Mouse (Mus musculus): Measurements from ENCODE around the gene Gzmb.
"Not testable (repeated sequence)": the region's sequence is repeated elsewhere in the genome, so short reads cannot be mapped to it uniquely, and the experiment has no call there.

Gene Gzmb

DNA sequence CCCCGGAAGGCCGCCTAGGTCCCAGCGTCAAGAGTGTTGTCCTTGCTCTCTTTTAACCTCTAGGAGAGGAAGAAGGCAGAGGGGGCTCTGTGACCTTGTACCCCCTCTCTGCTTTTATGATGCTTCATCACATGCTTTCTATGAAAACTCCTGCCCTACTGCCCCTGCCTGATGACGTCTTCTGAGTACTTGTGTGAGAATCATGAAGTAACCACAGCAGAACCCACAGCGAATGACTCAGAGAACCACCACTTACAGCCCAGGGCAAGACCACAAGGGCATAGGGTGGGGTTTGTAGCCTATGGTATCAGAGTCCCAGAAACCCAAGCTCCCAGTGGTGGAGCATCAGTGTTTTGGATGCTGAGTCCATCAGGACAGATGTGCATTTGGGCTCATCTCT lies at the start of gene Gzmb:
TSS of gene Gzmb (minus strand) at position 108 of the 400 bp plus-strand sequence.
- no peak for ATAC-seq (ENCODE audit: insufficient number of reproducible peaks, low FRiP score, low TSS enrichment)

DNA sequence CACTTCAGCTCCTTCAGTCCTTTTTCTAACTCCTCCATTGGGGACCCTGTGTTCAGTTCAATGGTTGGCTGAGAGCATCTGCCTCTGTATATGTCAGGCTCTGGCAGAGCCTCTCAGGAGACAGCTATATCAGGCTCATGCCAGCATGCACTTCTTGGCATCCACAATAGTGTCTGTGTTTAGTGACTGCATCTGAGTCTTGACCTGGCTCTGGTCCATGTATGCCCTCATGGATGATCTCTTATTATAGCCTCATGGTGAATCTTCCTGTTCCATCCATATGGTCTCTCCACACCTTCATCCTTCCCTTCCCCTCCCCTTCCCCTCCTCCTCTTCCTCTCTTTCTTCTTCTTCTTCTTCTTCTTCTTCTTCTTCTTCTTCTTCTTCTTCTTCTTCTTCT lies 49.7 kb upstream of the Gzmb start:
- ATAC-seq (ENCODE audit: insufficient number of reproducible peaks, low FRiP score, low TSS enrichment), result not testable (repeated sequence)

DNA sequence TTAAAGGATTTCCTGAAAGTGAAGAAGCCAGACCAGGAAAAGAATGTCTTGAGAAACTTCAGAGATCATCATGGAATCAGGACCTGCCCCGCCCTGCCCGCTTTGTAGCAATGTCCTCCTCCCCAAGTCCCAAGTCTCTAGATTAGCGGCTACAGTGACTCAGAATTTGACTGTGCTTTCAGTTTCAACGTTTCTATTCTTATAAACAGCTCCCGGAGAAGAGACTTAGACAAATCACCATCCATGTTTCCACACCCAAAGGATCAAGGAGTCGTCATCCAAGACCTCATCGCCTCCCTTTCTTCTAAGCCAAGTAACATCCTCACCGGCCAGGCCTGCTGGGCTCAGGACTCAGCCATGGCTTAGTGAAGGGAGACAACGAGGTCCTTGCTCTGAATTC lies 48.2 kb upstream of the Gzmb start:
- no peak for ATAC-seq (ENCODE audit: insufficient number of reproducible peaks, low FRiP score, low TSS enrichment)

DNA sequence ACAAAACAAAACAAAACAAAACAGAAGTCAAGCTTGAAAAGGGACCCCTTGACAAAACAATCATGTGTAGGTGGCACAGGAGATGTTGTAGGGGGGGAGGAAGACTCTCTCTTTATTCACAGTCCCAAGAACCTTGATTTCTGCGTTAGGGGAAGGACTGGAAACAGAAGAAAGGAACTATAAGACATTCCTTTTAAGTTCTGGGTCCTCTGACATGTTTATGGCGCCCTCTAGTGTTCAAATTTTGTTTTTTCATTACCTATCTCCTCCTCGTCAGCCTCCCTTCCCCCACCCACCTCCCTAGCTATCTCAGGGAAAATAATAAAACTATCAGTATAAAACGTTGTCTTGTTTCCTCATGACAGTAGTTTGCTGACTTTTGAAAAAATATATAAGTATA lies 42.1 kb upstream of the Gzmb start:
- no peak for ATAC-seq (ENCODE audit: insufficient number of reproducible peaks, low FRiP score, low TSS enrichment)

DNA sequence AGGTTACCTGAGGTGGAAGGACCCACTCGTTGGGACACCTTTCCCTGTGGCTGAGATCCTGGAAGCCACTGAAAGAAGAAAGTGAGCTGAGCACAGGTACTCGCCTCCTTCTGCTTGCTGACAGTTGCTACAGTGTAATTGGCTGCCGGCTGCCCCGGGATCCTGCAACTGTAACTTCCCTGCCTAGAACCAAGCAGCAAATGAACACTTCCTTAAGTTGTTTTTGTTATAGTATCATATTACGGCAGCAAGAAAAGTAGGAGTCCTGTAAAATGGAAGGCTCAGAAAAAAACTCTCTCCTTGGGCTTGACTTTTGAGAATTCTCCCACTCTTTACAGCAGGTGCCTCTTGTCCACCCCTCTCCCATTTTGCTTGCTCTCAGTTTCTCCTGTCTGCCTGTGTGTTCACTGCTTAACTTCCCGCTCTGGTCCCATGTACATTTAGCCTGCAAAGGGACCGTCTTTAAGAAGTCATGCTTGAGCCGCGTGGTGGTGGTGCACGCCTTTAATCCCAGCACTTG lies 41.5 kb upstream of the Gzmb start:
- ATAC-seq (ENCODE audit: insufficient number of reproducible peaks, low FRiP score, low TSS enrichment), result no peak

DNA sequence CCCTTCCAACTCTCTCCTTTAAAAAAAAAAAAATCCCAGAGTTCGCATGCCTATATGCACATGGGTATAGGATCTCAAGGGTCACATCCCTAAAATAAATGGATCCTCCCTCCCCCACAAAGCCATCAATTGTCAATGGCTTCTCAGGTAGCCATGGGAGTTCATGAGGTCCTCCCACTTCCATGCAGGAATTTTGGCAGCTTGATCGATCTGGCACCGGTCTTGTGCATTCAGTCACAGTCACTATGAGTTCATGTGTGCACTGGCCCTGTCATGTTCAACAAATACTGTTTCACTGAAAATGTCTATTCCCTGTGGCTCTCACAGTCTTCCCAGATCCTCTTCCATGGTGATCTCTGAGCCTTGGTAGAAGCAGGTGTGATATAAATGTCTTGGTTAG lies 40.0 kb upstream of the Gzmb start:
- no peak for ATAC-seq (ENCODE audit: insufficient number of reproducible peaks, low FRiP score, low TSS enrichment)

DNA sequence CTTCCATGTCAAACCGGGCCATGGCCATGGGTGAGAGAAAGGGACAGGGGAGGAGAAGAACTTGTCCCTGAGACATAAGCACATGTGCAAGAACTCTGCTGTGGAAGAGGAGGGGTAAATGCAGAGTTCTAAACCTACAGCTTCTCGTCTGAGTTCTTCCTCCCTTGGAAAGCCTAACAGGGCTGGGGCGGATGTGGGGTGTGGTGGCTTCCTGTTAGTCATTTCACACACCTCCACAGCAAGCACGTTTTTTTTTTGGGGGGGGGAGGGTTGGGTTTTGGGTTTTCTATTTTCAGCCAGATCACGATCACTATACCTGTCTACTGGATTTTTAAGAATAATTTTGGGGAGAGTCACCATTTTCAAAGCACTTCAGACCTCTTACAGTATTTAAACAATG lies 34.7 kb upstream of the Gzmb start:
- ATAC-seq (ENCODE audit: insufficient number of reproducible peaks, low FRiP score, low TSS enrichment), result no peak

DNA sequence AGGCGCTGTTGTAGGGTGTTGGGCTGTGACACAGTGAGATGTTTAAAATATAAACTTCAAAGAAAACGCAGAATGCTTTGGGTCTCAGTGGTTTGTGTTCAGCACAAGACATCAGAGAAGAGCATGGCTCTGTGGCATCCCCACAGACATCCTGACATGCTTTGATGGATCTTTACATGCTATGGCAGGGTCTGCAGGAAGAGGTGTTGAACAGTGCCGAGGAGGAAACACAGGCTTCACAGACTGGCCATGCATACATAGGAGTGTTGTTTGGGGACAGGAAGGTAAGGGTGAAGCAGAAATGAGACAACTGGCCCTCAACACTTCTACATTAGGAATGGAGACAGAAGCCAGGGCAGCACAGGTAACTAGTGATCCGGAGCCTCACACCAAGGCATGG lies 34.0 kb upstream of the Gzmb start:
- no peak for ATAC-seq (ENCODE audit: insufficient number of reproducible peaks, low FRiP score, low TSS enrichment)

DNA sequence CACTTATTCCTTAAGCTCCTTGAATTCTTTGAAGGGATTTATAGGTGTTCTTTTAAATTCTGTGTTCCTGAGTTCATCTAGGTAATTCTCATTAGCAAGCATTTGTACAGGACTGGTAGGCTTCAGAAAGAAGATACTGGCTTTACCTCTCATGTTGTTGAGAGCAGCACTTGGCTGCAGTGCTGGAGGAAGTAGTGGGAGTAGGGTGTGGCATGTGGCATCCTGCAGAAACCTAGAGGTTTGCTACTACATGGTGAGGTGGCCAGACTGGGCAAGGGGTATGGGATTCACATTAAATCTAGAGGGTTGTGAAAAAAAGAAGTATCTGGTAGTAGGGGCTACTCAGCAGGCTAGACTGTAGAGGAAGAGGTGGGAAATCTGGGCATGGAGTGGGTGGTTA lies 31.1 kb upstream of the Gzmb start:
- no peak for ATAC-seq (ENCODE audit: insufficient number of reproducible peaks, low FRiP score, low TSS enrichment)

DNA sequence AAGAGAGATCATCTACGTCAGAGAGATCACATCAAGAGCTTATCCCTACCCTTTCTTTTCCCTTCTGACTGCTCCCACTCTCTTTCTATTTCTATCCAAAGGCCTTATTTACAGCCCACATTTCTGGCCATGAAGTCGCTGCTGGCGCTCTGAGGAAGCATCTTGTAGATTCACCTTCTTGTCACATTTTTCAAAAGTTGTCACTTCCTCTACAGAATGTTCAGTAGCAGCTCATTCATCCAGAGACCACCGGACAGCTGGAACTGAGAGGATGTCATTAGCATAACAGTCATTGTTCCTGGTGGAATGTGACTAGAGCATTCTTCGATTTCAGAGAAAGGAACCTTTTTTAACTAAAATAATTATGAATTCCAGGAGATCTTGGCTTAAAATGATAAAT lies 26.6 kb upstream of the Gzmb start:
- ATAC-seq (ENCODE audit: insufficient number of reproducible peaks, low FRiP score, low TSS enrichment), result no peak

DNA sequence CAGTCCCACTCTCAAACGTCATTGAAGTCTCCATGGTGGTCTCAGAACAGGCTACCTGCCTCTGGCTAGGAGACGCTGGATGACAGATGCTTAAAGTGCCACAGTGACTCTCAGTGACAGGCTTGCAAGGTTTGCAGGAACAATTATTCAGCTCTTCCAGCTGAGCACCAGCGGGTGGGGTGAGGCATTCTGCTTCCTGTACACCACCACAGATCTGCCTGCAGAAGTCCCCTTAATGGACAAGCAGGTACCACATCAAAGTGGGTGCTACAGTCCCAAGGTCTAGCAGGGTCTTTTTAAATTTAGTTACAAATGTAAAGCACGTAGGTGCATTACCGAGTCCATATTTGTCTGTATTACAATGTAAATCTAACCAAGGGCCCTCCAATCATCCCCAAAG lies 25.7 kb upstream of the Gzmb start:
- ATAC-seq (ENCODE audit: insufficient number of reproducible peaks, low FRiP score, low TSS enrichment), result no peak

DNA sequence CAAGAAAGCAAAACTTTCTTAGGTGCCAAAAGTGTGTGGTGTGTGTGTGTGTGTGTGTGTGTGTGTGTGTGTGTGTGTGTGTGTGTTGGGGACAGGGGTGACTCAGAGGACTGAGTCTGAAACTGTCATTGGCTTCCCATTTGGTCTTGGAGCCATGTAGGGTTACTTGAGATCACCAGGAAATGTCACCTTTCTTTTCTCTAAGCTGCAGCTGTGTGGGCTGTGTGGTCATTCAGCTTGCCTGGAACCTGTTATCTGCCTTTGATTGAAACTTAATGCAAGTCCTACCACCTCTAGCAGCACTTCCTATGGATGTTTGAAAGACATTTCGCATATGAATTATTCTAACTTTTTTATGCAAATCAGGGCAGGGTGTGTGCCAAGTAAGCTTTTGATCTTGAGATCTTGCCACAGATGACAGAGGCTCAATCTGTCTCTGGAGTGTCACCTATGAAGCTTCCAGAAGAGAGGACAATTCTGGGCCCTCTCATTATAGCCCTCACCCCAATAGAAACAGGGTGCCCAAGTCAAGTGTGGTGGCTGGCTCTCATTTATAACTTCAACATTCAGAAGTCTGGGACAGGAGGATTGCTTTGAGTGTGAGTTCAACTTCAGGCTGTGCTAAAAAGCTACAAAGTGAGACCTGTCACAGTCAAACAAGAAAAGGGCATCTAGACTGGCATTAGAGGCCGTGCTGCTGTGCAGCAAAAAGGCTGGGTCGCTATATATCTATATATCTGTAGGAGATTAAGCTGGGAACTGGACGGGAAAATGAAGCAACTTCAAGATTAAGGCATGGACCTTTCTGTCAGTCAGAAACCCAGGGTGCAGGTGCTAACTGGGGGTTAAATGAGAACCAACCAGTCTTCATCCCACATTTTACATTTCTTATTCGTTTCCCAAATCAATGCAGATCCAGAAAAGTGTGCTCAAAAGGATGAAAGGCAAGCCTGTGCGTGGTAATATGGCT lies 22.6 kb upstream of the Gzmb start:
- ATAC-seq (ENCODE audit: insufficient number of reproducible peaks, low FRiP score, low TSS enrichment), result no peak

DNA sequence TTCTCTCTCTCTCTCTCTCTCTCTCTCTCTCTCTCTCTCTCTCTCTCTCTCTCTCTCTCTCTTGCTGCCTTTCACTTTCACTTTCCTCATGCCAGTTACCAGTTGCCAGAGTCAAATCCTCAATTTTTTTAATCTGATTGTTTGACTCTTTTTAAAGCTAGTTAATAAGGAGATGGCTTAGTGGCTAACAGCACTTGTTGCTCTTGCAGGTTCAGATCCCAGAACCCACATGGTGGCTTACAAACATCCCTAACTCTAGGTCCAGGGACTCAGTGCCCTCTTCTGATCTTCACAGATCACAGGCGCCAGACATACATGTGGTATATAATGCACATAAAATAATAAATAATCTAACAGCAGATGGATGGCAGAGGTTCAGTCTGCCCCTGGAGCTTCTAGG lies 21.8 kb upstream of the Gzmb start:
- ATAC-seq (ENCODE audit: insufficient number of reproducible peaks, low FRiP score, low TSS enrichment), result no peak

DNA sequence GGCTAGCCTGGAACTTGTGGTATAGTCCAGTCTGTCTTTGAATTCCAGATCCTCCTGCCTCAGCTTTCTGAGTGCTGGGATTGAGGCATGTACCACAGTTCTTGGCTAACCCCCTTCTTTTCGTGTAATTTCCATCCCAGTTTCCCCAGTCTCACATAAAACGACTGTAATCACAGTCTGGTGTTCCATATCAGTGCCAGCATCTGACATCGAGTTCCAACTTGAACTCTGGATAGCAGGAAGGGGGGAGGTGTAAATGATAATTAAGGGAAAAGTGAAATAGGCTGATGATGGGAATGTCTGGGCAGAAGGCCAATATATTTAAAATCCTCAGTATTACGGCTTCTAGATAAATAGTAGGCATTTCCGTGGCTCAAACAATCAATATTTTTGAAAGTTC lies 19.0 kb upstream of the Gzmb start:
- ATAC-seq (ENCODE audit: insufficient number of reproducible peaks, low FRiP score, low TSS enrichment), result no peak

DNA sequence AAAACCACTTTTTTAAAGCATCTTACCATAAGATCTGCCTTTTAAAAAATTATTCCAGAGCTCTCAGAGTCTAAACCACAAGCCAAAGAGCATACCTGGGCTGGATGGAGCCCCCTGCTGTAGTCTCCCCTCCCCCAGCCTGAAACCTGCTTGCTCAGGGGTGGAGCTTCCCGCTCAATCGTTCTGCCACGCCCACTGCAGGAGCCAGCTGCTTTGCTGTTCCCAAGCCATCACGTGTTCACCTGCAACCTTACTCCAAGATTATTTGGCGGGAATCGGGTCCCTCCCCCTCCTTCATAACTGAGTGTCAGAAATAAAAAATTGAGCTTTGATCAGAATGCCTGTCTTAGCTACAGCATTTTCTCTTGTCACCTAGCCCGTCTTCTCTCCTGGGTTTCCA lies 16.6 kb upstream of the Gzmb start:
- not testable (repeated sequence) for ATAC-seq (ENCODE audit: insufficient number of reproducible peaks, low FRiP score, low TSS enrichment)

DNA sequence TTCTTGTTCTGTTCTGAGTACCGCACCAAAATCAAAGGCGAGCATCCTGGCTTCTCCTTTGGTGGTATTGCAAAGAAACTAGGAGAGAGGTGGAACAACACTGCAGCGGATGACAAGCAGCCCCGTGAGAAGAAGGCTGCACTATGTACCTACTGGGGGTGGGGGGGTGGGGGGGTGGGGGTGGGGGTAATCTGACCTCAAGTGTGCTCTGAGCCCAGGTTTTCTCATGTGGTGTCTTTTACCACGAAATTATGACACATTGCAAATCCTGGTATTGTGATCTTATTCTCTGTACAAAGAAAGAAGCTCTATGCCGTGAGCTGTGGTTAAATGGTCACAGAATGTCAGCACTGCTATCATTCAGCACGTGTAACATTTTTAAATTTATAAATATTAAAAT lies 14.0 kb upstream of the Gzmb start:
- not testable (repeated sequence) for ATAC-seq (ENCODE audit: insufficient number of reproducible peaks, low FRiP score, low TSS enrichment)

DNA sequence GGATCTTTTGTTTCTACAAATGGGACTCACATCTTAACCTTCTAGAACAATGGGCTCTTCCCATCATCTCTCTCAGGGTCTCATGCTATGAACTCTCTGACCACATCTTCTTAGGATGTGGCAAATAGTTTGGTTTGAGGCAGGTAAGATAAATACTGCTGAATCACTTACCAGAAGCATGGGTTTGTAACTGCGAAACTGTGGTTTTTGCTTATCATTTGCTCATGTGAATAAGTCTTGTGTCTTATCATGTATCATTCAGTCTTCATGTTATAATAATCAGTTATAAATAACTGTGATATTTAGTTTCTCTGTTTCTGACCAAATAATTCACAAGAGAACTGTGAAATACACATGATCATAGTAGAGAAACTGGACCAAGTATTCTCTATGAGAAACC lies 4.0 kb upstream of the Gzmb start:
- no peak for ATAC-seq (ENCODE audit: insufficient number of reproducible peaks, low FRiP score, low TSS enrichment)

DNA sequence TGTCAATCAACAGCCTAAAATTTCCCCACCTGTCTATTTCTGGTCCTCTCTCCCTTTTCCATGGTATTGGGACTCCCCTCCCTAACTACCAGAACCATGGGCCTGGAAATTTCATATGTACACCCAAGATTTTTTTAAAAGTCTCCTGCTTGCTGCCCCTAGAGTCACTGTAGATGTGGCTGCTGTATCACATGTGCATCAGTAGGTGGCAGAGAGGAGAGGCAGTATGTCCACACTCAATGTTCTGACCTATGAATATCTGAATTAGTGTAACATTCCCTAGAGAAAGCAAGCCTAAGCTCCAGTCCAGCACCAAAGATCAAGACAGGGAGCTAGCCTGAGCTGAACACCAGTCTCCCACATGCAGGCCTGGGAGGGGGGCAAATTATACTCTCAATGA lies 21.7 kb downstream of the Gzmb start:
- ATAC-seq (ENCODE audit: insufficient number of reproducible peaks, low FRiP score, low TSS enrichment), result no peak

DNA sequence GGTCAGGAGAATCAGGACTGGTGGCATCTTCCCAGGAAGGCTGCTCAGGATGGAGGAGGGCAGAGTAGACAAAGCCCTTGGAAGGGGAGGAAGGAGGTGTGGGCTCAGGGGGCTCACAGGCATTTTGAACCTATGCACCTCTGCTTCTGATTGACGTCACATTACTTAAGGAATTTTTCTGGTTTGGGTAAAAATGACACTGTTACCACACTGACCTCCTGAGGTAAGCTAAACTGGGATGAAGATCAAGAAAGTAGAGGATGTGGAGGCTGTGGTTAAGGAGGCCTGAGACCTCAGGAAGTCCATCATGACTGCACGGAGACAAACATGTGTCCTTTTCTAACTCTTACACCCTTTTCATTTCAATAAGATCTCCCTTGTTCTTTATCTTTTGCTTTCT lies 27.5 kb downstream of the Gzmb start, which contains the start of gene Gzmc:
TSS of gene Gzmc (minus strand) at position 101 of the 400 bp plus-strand sequence.
- ATAC-seq (ENCODE audit: insufficient number of reproducible peaks, low FRiP score, low TSS enrichment), result no peak

DNA sequence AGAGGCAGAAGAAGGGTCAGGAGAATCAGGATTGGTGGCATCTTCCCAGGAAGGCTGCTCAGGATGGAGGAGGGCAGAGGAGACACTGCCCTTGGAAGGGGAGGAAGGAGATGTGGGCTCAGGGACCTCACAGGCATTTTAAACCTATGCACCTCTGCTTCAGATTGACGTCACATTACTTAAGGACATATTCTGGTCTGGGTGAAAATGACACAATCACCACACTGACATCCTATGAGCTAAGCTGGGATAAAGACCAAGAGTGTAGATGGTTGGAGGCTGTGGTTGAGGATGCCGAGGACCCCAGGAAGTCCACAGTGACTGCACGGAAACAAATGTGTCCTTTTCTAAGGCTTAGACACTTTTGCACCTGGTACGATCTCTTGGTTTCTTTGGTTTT lies 50.7 kb downstream of the Gzmb start, which contains the start of gene Gzmf:
TSS of gene Gzmf (minus strand) at position 101 of the 400 bp plus-strand sequence.
- ATAC-seq (ENCODE audit: insufficient number of reproducible peaks, low FRiP score, low TSS enrichment), result no peak

All from cerebellum, adult (tissue).